20 mouse cellular contexts compared by ENCODE assay signal in the genomic region with DNA sequence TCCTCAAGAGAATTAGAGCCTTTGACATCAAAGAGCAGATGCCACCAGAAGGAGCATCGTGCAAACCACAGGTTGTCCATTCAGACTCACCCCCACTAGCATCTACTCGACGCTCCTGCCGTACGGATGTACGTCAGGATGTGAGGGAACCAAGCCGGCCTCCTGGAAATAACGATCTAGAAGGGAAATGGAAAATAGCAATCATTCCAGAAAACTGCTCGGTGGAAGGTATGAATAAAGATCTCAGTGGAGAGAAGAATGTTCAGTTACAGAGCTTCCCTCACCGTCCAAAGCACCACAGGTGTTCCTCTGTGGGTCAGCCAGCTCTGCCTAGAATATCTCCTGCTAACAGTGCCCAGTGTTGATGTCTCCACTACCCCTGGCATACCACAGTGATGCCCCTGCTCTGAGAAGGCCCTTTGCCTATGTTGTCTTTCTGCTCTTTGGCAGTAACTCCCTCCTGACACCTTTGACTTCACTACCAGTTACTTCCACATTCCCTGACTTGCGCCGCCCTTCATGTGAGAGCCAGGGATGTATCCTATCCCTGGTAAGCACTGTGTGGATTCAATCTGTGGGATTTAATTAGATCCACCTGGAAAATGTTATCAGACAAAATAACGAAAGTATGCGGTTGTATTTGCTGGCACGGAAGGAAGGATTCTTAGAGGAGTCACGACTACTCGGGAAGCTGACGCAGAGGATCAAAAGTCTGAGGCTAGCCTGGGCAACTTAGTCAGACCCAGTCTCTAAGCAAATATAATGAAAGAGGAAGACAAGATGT.
DNase-seq lines count a peak whose midpoint lies in the region; ATAC-seq and TF ChIP-seq lines count a peak whose summit lies in the region.
"Had no signal": no experiment of that assay in that cellular context is flagged by ENCODE, and none has a peak within 500 bp of the region (broad histone marks: within the 10 kb centered on the region; RNA-seq: fewer than 3 reads in every experiment).

No protein-coding gene starts in this region.

- peaks cover 24% of the 10 kb centered on the region for H3K4me1 ChIP-seq in intestine, embryonic 14.5 days (replicated peaks; ENCODE audit: control insufficient read depth, insufficient read depth, low read length)
- peaks cover 12% of the 10 kb centered on the region; the same call in 1 of the 2 replicates for H3K4me1 ChIP-seq in intestine, postnatal 0 days (replicated peaks; ENCODE audit: control insufficient read depth, insufficient read depth, low read length)
- H3K4me1 ChIP-seq in embryonic facial prominence, embryonic 15.5 days, result peaks cover 24% of the 10 kb centered on the region
- H3K4me1 ChIP-seq: forebrain, embryonic 13.5 days had no signal

- TF ChIP-seq CTCF in intestine, postnatal 0 days (IDR thresholded peaks at IDR 0.05; ENCODE audit: low read depth), result no peak

- no peak overlapping the region for H3K4me3 ChIP-seq in intestine, embryonic 14.5 days (ENCODE audit: low read depth, low read length)
- H3K4me3 ChIP-seq in intestine, postnatal 0 days (ENCODE audit: low read depth, low read length), result no peak overlapping the region
- no peak overlapping the region for H3K4me3 ChIP-seq in embryonic facial prominence, embryonic 15.5 days (replicated peaks)
- H3K4me3 ChIP-seq: forebrain, embryonic 13.5 days; hindbrain, embryonic 13.5 days had no signal

- no peaks in the 10 kb centered on the region for H3K9me3 ChIP-seq in intestine, embryonic 14.5 days (ENCODE audit: control insufficient read depth, low read length)
- H3K9me3 ChIP-seq in intestine, postnatal 0 days (ENCODE audit: control insufficient read depth), result no peaks in the 10 kb centered on the region
- H3K9me3 ChIP-seq in embryonic facial prominence, embryonic 15.5 days (replicated peaks), result no peaks in the 10 kb centered on the region
- H3K9me3 ChIP-seq: forebrain, embryonic 13.5 days; hindbrain, embryonic 13.5 days had no signal

- no peak for ATAC-seq in intestine, embryonic 14.5 days (replicated peaks; ENCODE audit: low FRiP score, low TSS enrichment, low read depth)
- no peak for ATAC-seq in intestine, postnatal 0 days
- ATAC-seq in embryonic facial prominence, embryonic 15.5 days (ENCODE audit: insufficient number of reproducible peaks, low FRiP score, low TSS enrichment, low read depth), result no peak
- ATAC-seq: forebrain, embryonic 13.5 days had no signal

- H3K4me2 ChIP-seq in intestine, embryonic 14.5 days (ENCODE audit: low read length), result no peak overlapping the region
- H3K4me2 ChIP-seq in intestine, postnatal 0 days (replicated peaks; ENCODE audit: low read depth), result no peak overlapping the region
- H3K4me2 ChIP-seq in embryonic facial prominence, embryonic 15.5 days (replicated peaks), result no peak overlapping the region
- H3K4me2 ChIP-seq: forebrain, embryonic 13.5 days; hindbrain, embryonic 13.5 days; liver, embryonic 11.5 days had no signal

- no peaks in the 10 kb centered on the region for H3K27me3 ChIP-seq in intestine, embryonic 14.5 days (replicated peaks; ENCODE audit: control insufficient read depth, insufficient read depth, low read length)
- no peaks in the 10 kb centered on the region for H3K27me3 ChIP-seq in intestine, postnatal 0 days (replicated peaks; ENCODE audit: control insufficient read depth, insufficient read depth, low read length)
- H3K27me3 ChIP-seq in embryonic facial prominence, embryonic 15.5 days, result no peaks in the 10 kb centered on the region
- H3K27me3 ChIP-seq: forebrain, embryonic 13.5 days; hindbrain, embryonic 13.5 days had no signal

- 75% methylated on average over 18 of the region's 18 CpGs for WGBS in intestine, embryonic 14.5 days
- WGBS in intestine, postnatal 0 days, result 80% methylated on average over 18 of the region's 18 CpGs
- 58% methylated on average over 18 of the region's 18 CpGs for WGBS in embryonic facial prominence, embryonic 15.5 days

- no peaks in the 10 kb centered on the region for H3K36me3 ChIP-seq in intestine, embryonic 14.5 days (ENCODE audit: control insufficient read depth, insufficient read depth, low read length)
- H3K36me3 ChIP-seq in intestine, postnatal 0 days (ENCODE audit: control insufficient read depth, insufficient read depth), result no peaks in the 10 kb centered on the region
- H3K36me3 ChIP-seq in embryonic facial prominence, embryonic 15.5 days, result no peaks in the 10 kb centered on the region
- H3K36me3 ChIP-seq: hindbrain, embryonic 13.5 days had no signal

- H3K27ac ChIP-seq in intestine, embryonic 14.5 days (ENCODE audit: low read depth), result peak overlapping the region; percentile 9; the same call in 1 of the 2 replicates
- no peak overlapping the region for H3K27ac ChIP-seq in intestine, postnatal 0 days (ENCODE audit: low read depth, low read length)
- peak overlapping the region; percentile 71; the same call in 1 of the 2 replicates for H3K27ac ChIP-seq in embryonic facial prominence, embryonic 15.5 days (replicated peaks)
- H3K27ac ChIP-seq: forebrain, embryonic 13.5 days; hindbrain, embryonic 13.5 days had no signal

- no peak for DNase-seq in intestine, embryonic 14.5 days (ENCODE audit: low spot score)
- peak; percentile 64 for DNase-seq in Muller cell, postnatal 12 days (ENCODE audit: inconsistent ontology term)
- DNase-seq in NIH3T3 (ENCODE audit: low read depth), result peak; percentile 78
- DNase-seq in thymus, postnatal 25 days, result no peak
- no peak for DNase-seq in layer of hippocampus, adult 8-10 months (ENCODE audit: low spot score in 2 of 2)
- DNase-seq: adrenal gland, postnatal 36 days; cerebellum, adult 18-20 months; cerebellum, postnatal 36 days; gastrocnemius, postnatal 36 days; kidney, adult 11 months; kidney, postnatal 10 days; layer of hippocampus, postnatal 36 days; lung, adult 18-20 months; lung, postnatal 14 days; right cerebral cortex, postnatal 14 days had no signal

- H3K9ac ChIP-seq in intestine, embryonic 14.5 days (ENCODE audit: low read length), result no peak overlapping the region
- no peak overlapping the region for H3K9ac ChIP-seq in intestine, postnatal 0 days (ENCODE audit: low read depth, low read length)
- H3K9ac ChIP-seq in embryonic facial prominence, embryonic 15.5 days, result no peak overlapping the region
- H3K9ac ChIP-seq: forebrain, embryonic 13.5 days; hindbrain, embryonic 13.5 days had no signal

Comparison
In these comparisons a context has a peak if more than half of its experiments do, and no peak if none do; other contexts are left out.
1. DNase-seq: peak in Muller cell, postnatal 12 days (single experiment) and NIH3T3 (single experiment); none in intestine, embryonic 14.5 days (single experiment), thymus, postnatal 25 days (single experiment) and layer of hippocampus, adult 8-10 months (0 of 2).